Mouse (Mus musculus): ENCODE results near the gene Umps.

The Umps gene

DNA sequence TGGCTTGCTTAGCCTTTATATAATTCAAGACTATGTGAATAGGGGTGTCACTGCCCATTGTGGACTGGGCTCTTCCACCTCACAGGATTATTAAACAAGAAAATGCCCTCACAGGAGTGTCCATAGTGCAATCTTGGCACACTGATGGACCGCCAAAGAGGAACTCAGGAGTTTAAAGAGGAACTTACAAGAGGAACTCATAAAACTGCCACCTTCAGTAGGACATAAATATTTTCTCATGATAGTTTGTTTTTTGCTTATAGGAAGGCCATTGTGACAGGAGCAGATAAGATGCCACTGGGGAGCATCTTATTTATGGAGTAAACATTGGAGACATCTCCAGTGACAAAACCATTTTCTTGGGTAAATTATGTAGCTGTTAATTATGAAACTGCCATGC, 12.0 kb downstream of the Umps start:
- 90% methylated on average over 1 of the region's 1 CpGs for WGBS

GRCm38 (mm10) chr16:33953008-33953407, 13.8 kb downstream of the Umps start:
- 93% methylated on average over 4 of the region's 4 CpGs for WGBS

DNA sequence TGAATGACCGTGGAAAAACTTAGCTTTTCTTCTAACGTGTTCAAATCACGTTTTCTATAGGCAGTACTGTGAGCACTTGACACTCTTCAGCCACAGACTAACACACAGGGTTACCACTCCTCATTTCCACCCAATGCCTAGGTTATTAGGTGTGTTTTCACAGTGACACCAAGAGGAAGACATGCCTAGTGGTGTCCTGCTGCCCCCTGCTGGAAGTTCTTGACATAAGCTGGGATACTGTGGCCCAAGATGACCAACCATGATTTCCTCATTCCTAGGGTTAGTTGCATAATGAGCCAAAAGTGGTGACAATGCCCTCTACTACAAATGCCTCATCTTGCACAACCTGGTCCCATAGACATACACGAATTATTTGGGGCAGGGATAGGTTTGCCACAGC, 16.0 kb downstream of the Umps start:
- 25% methylated on average over 4 of the region's 4 CpGs for WGBS

GRCm38 (mm10) chr16:33950386-33950785, 16.5 kb downstream of the Umps start:
- WGBS, result 74% methylated on average over 6 of the region's 6 CpGs

DNA sequence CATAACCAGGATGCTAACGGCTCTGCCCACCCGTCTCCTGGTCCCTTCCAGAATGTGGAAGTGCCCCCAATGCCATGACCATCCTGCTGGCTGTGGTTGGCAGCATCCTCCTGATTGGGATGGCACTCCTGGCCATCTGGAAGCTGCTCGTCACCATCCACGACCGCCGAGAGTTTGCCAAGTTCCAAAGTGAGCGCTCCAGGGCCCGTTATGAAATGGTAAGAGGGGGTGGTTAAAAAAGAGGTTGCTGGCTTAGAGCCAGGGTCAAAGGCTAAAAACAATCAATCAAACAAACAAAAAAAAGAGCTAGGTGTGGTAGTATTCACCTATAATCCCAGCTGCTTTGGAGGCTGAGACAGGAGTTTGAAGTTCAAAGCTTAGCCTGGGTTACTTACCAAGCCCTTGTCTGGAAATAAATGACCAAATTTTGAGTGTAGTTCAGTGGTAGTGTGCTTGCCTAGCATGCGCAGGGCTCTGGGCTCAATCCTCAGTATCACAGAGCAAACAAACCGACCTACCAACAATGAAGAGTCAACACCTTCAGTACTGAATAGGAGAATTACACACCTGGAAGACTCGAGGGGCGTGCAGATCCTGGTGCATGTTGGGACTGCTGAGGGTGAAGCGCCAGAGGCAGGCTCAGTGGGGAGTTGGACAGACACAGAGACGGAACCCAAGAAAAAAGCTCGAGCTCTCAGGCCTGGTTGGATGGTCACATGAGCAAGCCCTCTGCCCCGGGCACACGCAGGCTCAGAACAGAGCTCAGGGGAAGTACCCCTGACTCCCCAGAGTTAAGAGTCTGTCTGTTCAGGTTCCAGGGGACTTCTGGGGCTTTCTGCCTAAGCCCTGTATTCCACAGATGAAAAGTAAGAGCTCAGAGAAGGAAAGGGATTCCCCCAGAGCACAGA, 18.9 kb downstream of the Umps start:
- 86% methylated on average over 17 of the region's 17 CpGs for WGBS

GRCm38 (mm10) chr16:33946021-33946420, 20.8 kb downstream of the Umps start:
- WGBS, result 83% methylated on average over 7 of the region's 7 CpGs

GRCm38 (mm10) chr16:33944772-33945171, 22.1 kb downstream of the Umps start:
- WGBS, result 62% methylated on average over 6 of the region's 6 CpGs

GRCm38 (mm10) chr16:33944126-33944525, 22.7 kb downstream of the Umps start:
- WGBS, result 81% methylated on average over 4 of the region's 4 CpGs

GRCm38 (mm10) chr16:33943388-33943787, 23.4 kb downstream of the Umps start:
- 98% methylated on average over 6 of the region's 6 CpGs for WGBS

DNA sequence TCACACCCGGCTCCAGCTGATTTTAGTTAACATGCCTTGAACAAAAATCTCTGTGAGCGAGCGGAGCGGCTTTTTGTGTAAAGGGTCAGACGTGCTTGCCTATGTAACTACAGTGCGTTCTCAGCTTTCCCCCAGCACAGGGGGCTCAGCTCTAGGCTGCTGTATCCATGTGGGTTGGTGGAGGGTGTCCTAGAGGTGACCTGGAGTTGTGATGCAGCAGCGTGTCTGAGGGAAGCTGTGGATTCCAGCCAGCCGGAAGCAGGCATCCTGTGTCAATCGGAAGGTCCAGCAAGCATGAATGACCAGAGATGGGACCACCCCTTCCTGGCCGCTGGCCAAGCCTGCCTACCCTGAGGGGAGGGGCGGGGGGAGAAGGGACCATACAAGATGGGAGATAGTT, 24.5 kb downstream of the Umps start:
- 72% methylated on average over 11 of the region's 11 CpGs for WGBS

- 32% methylated on average over 11 of the region's 11 CpGs for WGBS
These were observed 25.5 kb downstream of the Umps start for GRCm38 (mm10) chr16:33941271-33941781.

DNA sequence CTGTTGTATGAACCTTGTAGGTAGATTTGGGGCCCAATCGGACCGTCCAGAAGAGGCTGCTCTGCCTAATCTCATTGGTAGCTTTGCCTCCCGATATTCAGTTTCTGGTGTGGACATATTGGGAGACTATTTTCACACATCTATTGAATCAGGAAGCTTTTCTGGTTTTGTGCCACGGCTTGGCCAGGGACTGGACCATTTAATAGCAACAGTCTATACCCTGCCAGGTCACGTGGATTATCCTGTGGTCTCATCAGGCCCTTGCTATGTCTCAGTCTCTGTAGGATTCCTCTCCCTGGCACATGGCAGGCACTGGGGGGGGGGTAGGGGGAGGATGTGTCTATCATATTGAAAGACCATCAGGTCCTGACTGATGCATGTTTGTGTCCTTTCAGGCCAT, 26.7 kb downstream of the Umps start:
- 80% methylated on average over 5 of the region's 5 CpGs for WGBS

GRCm38 (mm10) chr16:33939636-33940035, 27.2 kb downstream of the Umps start:
- 79% methylated on average over 9 of the region's 9 CpGs for WGBS

DNA sequence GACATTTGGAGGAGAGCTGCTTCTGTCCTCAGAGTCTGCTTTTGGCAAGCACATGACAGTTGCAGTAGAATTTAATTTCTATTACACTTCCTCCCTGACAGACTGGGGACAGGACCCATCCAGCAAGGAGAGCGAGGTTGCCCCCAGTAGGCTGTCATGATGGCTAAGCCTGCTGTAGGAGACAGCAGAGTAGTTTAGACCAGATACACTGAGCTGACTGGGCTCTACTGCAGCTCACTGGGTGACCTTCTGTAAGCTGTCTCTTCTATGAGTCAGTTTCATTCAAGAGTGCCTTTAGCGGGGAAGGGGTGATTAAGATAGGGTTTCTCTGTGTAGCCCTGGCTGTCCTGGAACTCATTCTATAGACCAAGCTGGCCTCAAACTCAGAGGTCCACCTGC, 27.7 kb downstream of the Umps start:
- WGBS, result 89% methylated on average over 2 of the region's 2 CpGs

DNA sequence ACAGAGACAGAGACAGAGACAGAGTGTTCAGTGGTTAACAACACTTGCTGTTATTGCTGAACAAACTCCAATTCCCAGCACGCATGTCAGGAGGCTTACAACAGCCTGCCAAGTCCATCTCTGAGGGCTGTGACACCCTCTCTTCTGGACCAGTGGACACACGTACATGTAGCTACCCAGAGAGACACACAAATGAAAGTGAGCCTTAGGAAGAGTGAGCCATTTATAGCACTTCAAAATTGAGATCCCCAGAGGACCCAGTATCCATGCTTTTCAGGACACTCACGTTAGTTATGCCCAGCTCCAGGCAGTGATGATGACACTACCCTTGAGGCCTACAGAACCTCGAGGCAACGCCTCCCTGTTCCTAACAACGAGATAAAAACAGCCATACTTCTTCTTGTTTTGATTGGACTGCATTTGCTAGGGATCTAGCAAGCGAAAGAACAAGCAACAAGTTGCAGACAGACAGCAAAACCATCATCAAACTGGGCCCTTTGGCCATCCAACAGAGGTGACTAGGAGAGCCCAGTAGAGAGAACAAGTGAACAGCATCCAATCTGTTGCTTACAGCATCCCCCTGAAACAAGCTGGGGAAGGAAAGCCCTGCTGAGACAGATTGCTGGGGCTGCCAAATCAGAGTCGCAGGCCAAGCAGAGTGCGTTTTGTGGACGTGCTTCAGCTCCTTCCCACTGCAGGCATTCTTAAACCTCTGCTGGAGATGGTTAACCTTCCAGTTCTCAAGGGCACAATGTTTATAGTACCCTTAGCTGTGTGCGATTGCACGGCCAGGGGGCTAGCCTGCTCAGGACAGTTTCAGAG, 28.3 kb downstream of the Umps start:
- 64% methylated on average over 12 of the region's 12 CpGs for WGBS

- 18% methylated on average over 8 of the region's 8 CpGs for WGBS
These were observed 29.3 kb downstream of the Umps start for GRCm38 (mm10) chr16:33937567-33937966.

DNA sequence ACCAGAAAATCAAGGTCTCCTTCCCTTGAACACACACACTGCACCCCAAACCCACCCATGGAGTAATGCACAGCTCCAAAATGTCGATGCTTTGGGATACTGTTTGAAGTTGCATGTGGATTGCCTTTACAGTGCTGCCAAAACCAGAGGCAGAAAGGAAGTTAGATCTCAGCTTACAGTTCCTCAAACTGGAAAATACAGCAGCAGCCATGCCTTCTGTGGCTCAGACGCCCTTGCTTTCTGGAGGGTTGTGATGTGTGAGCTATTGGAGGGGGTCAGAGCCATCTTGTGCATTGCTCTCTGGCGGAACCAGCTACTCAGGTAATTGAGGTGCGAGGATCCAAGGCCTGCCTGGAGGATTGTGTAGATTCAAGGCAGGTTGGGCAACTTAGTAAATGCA, 30.0 kb downstream of the Umps start:
- WGBS, result 78% methylated on average over 4 of the region's 4 CpGs

GRCm38 (mm10) chr16:33935407-33935785, 31.4 kb downstream of the Umps start:
- 95% methylated on average over 6 of the region's 6 CpGs for WGBS

DNA sequence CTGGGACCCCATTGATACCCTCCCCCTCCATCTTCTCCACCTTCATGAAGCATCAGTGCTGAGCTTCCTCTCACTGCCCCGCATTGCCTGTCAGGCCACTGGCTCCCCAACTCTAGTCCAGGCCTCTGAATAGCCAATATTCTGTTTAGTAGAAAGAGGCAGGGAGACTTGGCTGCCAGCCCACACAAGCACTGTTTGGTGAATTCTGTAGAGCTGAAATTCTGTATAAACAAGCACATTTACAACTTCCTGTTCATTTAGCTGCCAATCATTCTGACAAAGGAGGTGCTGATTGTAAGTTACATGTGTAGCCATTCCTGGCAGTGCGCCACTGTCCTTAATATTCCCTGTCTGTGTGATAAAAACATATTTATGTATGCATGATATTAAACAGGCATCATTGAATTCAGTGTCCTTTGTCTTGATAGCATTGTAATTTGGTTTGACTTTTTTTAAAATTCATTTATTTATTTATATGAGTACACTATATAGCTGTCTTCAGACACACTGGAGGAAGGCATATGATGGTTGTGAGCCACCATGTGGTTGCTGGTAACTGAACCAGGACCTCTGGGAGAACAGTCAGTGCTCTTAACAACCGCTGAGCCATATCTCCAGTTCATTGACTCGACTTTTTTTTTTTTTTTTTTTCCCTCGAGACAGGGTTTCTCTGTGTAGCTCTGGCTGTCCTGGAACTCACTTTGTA, 32.0 kb downstream of the Umps start:
- WGBS, result 53% methylated on average over 5 of the region's 5 CpGs

- WGBS, result 95% methylated on average over 11 of the region's 11 CpGs
These were observed 33.4 kb downstream of the Umps start for GRCm38 (mm10) chr16:33933411-33933810.

DNA sequence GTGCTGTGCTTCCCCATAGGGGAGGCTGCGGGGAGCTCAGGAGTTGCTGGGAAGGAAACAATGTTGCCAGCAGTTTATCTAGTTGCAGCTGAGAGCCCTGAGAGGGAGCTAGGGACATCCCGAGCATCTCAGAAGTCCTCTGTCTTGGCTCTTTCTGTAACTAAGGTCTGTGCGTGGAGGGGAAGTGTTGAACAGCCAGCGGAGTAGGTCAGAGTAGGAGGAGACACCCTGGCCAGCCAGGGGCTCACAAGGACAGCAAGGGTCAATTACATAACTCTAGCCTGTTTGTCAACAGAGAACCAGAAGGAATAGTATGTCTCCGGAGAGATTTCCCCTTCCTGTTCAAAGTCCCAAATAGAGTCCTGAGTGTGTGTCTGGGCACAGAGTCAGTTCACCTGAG, 34.7 kb downstream of the Umps start:
- 57% methylated on average over 5 of the region's 5 CpGs for WGBS

GRCm38 (mm10) chr16:33931682-33932081, 35.2 kb downstream of the Umps start:
- 55% methylated on average over 2 of the region's 2 CpGs for WGBS
